Mouse (Mus musculus): ENCODE results near the gene Ptgs1. TPM values are rescaled to one million over a fixed set of nuclear protein-coding genes. Genes with fewer than 3 reads are reported as not detected.

Ptgs1 gene
- polyA plus RNA-seq, 1 experiment from 2014 or later: 3.6 TPM

GRCm38 (mm10) chr2:36238467-36238866 is 8.2 kb downstream of the Ptgs1 start:
- no peaks in the 10 kb centered on the region for H3K9me3 ChIP-seq
- 80% methylated on average over 3 of the region's 3 CpGs for WGBS
- DNase-seq (ENCODE audit: extremely low spot score, low spot score): no peak
- peaks cover 16% of the 10 kb centered on the region for H3K4me1 ChIP-seq
- no peak overlapping the region for H3K27ac ChIP-seq
- no peak overlapping the region for H3K4me3 ChIP-seq
- H3K36me3 ChIP-seq (replicated peaks): no peaks in the 10 kb centered on the region
- no peaks in the 10 kb centered on the region for H3K27me3 ChIP-seq (ENCODE audit: poor library complexity, severe bottlenecking)

GRCm38 (mm10) chr2:36238951-36239350 is 8.7 kb downstream of the Ptgs1 start:
- Histone ChIP-seq H3K9me3 (no peaks in the 10 kb centered on the region), H3K27me3 (ENCODE audit: poor library complexity, severe bottlenecking) (no peaks in the 10 kb centered on the region), H3K36me3 (replicated peaks) (no peaks in the 10 kb centered on the region), H3K4me1 (peaks cover 18% of the 10 kb centered on the region), H3K27ac (no peak overlapping the region), H3K4me3 (no peak overlapping the region)
- DNase-seq (ENCODE audit: extremely low spot score, low spot score): no peak
- WGBS: 84% methylated on average over 2 of the region's 2 CpGs

GRCm38 (mm10) chr2:36242514-36242913 is 12.3 kb downstream of the Ptgs1 start:
- 89% methylated on average over 13 of the region's 13 CpGs for WGBS
- no peaks in the 10 kb centered on the region for H3K9me3 ChIP-seq
- DNase-seq (ENCODE audit: extremely low spot score, low spot score): no peak
- no peak overlapping the region for H3K27ac ChIP-seq
- H3K4me3 ChIP-seq: no peak overlapping the region
- 0 out of 2 replicates have a peak, but pooled peaks cover 4% of the 10 kb centered on the region for H3K4me1 ChIP-seq
- no peaks in the 10 kb centered on the region for H3K27me3 ChIP-seq (ENCODE audit: poor library complexity, severe bottlenecking)
- H3K36me3 ChIP-seq (replicated peaks): no peaks in the 10 kb centered on the region

GRCm38 (mm10) chr2:36243296-36243891 is 13.2 kb downstream of the Ptgs1 start:
- 87% methylated on average over 9 of the region's 9 CpGs for WGBS
- H3K27ac ChIP-seq: no peak overlapping the region
- H3K9me3 ChIP-seq: no peaks in the 10 kb centered on the region
- H3K36me3 ChIP-seq (replicated peaks): no peaks in the 10 kb centered on the region
- H3K4me3 ChIP-seq: no peak overlapping the region
- 0 out of 2 replicates have a peak, but pooled peaks cover 4% of the 10 kb centered on the region for H3K4me1 ChIP-seq
- H3K27me3 ChIP-seq (ENCODE audit: poor library complexity, severe bottlenecking): no peaks in the 10 kb centered on the region
- DNase-seq (ENCODE audit: extremely low spot score, low spot score): no peak

GRCm38 (mm10) chr2:36243892-36244309 is 13.7 kb downstream of the Ptgs1 start:
- DNase-seq (ENCODE audit: extremely low spot score, low spot score): no peak
- 0 out of 2 replicates have a peak, but pooled peaks cover 4% of the 10 kb centered on the region for H3K4me1 ChIP-seq
- H3K9me3 ChIP-seq: no peaks in the 10 kb centered on the region
- no peaks in the 10 kb centered on the region for H3K36me3 ChIP-seq (replicated peaks)
- H3K27me3 ChIP-seq (ENCODE audit: poor library complexity, severe bottlenecking): no peaks in the 10 kb centered on the region
- WGBS: 65% methylated on average over 5 of the region's 5 CpGs
- H3K4me3 ChIP-seq: no peak overlapping the region
- no peak overlapping the region for H3K27ac ChIP-seq

- WGBS: 79% methylated on average over 3 of the region's 3 CpGs
- no peaks in the 10 kb centered on the region for H3K9me3 ChIP-seq
These were observed 14.5 kb downstream of the Ptgs1 start for GRCm38 (mm10) chr2:36244705-36245104.

GRCm38 (mm10) chr2:36247964-36248363 is 17.7 kb downstream of the Ptgs1 start:
- Histone ChIP-seq H3K4me1 (0 out of 2 replicates have a peak, but pooled peaks cover 4% of the 10 kb centered on the region), H3K27me3 (ENCODE audit: poor library complexity, severe bottlenecking) (no peaks in the 10 kb centered on the region), H3K4me3 (no peak overlapping the region), H3K27ac (no peak overlapping the region), H3K9me3 (no peaks in the 10 kb centered on the region), H3K36me3 (replicated peaks) (no peaks in the 10 kb centered on the region)
- DNase-seq (ENCODE audit: extremely low spot score, low spot score): no peak
- 81% methylated on average over 3 of the region's 3 CpGs for WGBS

More at GRCm38 (mm10) chr2:36244705-36245104, 14.5 kb downstream of the Ptgs1 start:
- DNase-seq (ENCODE audit: extremely low spot score, low spot score): no peak
- Histone ChIP-seq H3K27ac (no peak overlapping the region), H3K4me3 (no peak overlapping the region), H3K36me3 (replicated peaks) (no peaks in the 10 kb centered on the region), H3K27me3 (ENCODE audit: poor library complexity, severe bottlenecking) (no peaks in the 10 kb centered on the region), H3K4me1 (0 out of 2 replicates have a peak, but pooled peaks cover 4% of the 10 kb centered on the region)

- Histone ChIP-seq H3K27ac (no peak overlapping the region), H3K9me3 (no peaks in the 10 kb centered on the region), H3K27me3 (ENCODE audit: poor library complexity, severe bottlenecking) (no peaks in the 10 kb centered on the region), H3K4me3 (no peak overlapping the region), H3K36me3 (replicated peaks) (no peaks in the 10 kb centered on the region), H3K4me1 (no peaks in the 10 kb centered on the region)
- DNase-seq (ENCODE audit: extremely low spot score, low spot score): no peak
- WGBS: 89% methylated on average over 8 of the region's 8 CpGs
These were observed 20.9 kb downstream of the Ptgs1 start for GRCm38 (mm10) chr2:36251156-36251555.

GRCm38 (mm10) chr2:36252505-36252904 is 22.3 kb downstream of the Ptgs1 start:
- H3K36me3 ChIP-seq (replicated peaks): no peaks in the 10 kb centered on the region
- WGBS: 89% methylated on average over 4 of the region's 4 CpGs
- H3K27ac ChIP-seq: no peak overlapping the region
- H3K4me1 ChIP-seq: no peaks in the 10 kb centered on the region
- no peak for DNase-seq (ENCODE audit: extremely low spot score, low spot score)
- H3K4me3 ChIP-seq: no peak overlapping the region
- no peaks in the 10 kb centered on the region for H3K9me3 ChIP-seq
- H3K27me3 ChIP-seq (ENCODE audit: poor library complexity, severe bottlenecking): no peaks in the 10 kb centered on the region

- Histone ChIP-seq H3K4me3 (no peak overlapping the region), H3K4me1 (no peaks in the 10 kb centered on the region), H3K9me3 (no peaks in the 10 kb centered on the region), H3K27ac (no peak overlapping the region), H3K36me3 (replicated peaks) (no peaks in the 10 kb centered on the region), H3K27me3 (ENCODE audit: poor library complexity, severe bottlenecking) (no peaks in the 10 kb centered on the region)
- 85% methylated on average over 2 of the region's 2 CpGs for WGBS
- no peak for DNase-seq (ENCODE audit: extremely low spot score, low spot score)
These were observed 24.2 kb downstream of the Ptgs1 start for GRCm38 (mm10) chr2:36254445-36254844.

GRCm38 (mm10) chr2:36256931-36257330 is 26.7 kb downstream of the Ptgs1 start:
- DNase-seq (ENCODE audit: extremely low spot score, low spot score): no peak
- Histone ChIP-seq H3K4me3 (no peak overlapping the region), H3K9me3 (no peaks in the 10 kb centered on the region), H3K36me3 (replicated peaks) (no peaks in the 10 kb centered on the region), H3K27me3 (ENCODE audit: poor library complexity, severe bottlenecking) (no peaks in the 10 kb centered on the region), H3K27ac (no peak overlapping the region), H3K4me1 (no peaks in the 10 kb centered on the region)

- H3K4me3 ChIP-seq: no peak overlapping the region
These were observed 29.2 kb downstream of the Ptgs1 start for GRCm38 (mm10) chr2:36259382-36259781.

GRCm38 (mm10) chr2:36259798-36260540 is 29.7 kb downstream of the Ptgs1 start:
- Histone ChIP-seq H3K27me3 (ENCODE audit: poor library complexity, severe bottlenecking) (no peaks in the 10 kb centered on the region), H3K9me3 (no peaks in the 10 kb centered on the region), H3K4me3 (no peak overlapping the region), H3K36me3 (replicated peaks) (no peaks in the 10 kb centered on the region), H3K4me1 (no peaks in the 10 kb centered on the region), H3K27ac (no peak overlapping the region)
- no peak for DNase-seq (ENCODE audit: extremely low spot score, low spot score)
- WGBS: 84% methylated on average over 6 of the region's 6 CpGs

More at GRCm38 (mm10) chr2:36259382-36259781, 29.2 kb downstream of the Ptgs1 start:
- H3K27ac ChIP-seq: no peak overlapping the region
- no peak for DNase-seq (ENCODE audit: extremely low spot score, low spot score)
- H3K9me3 ChIP-seq: no peaks in the 10 kb centered on the region
- H3K36me3 ChIP-seq (replicated peaks): no peaks in the 10 kb centered on the region
- no peaks in the 10 kb centered on the region for H3K4me1 ChIP-seq
- no peaks in the 10 kb centered on the region for H3K27me3 ChIP-seq (ENCODE audit: poor library complexity, severe bottlenecking)
- 82% methylated on average over 4 of the region's 4 CpGs for WGBS

All from forebrain, embryonic 10.5 days (tissue).